Mouse (Mus musculus) forebrain, embryonic 10.5 days (tissue): ENCODE measurements around the gene Cux2. TPM values are rescaled to one million over a fixed set of nuclear protein-coding genes. Genes with fewer than 3 reads are reported as not detected.
A peak's percentile ranks its signal among the peaks of the same experiment; 100 is the strongest.

Experiments
- DNase-seq: peaks from one replicate; pipeline ENCODE4 v3.0.0-alpha.2; 2017; ENCODE audit warnings: low spot score; ENCODE audit errors: extremely low spot score
- H3K27ac ChIP-seq: fragments of 300-500 bp; sonication (generic); 2 replicates; pipeline ENCODE4 v1.5.1; 2016; ENCODE audit warnings: mild to moderate bottlenecking
- H3K27me3 ChIP-seq: fragments of 300-500 bp; sonication (generic); 2 replicates; pipeline ENCODE4 v1.6.1; 2016; ENCODE audit warnings: mild to moderate bottlenecking; ENCODE audit not compliant: poor library complexity, severe bottlenecking
- H3K36me3 ChIP-seq: fragments of 300-500 bp; sonication (generic); replicated peaks from 2 replicates; pipeline ENCODE4 v1.6.1; 2016; ENCODE audit warnings: mild to moderate bottlenecking, moderate library complexity
- H3K4me1 ChIP-seq: fragments of 300-500 bp; sonication (generic); 2 replicates; pipeline ENCODE4 v1.6.1; 2016
- H3K4me3 ChIP-seq: fragments of 300-500 bp; sonication (generic); 2 replicates; pipeline ENCODE4 v1.5.1; 2016; ENCODE audit warnings: mild to moderate bottlenecking, moderate library complexity
- H3K9me3 ChIP-seq: fragments of 300-500 bp; sonication (generic); 2 replicates; pipeline ENCODE4 v1.6.1; 2016; ENCODE audit warnings: mild to moderate bottlenecking, moderate library complexity
- WGBS: fragments of 180-500 bp; shearing (Covaris S2); methylation state at CpG from one replicate; pipeline ENCODE4 v1.1.7; 2016; 5-methylcytosine and 5-hydroxymethylcytosine counted together
- polyA plus RNA-seq: library from polyadenylated mRNA; unstranded; fragments of >200 nt; fragmentation: Nextera tagmentation; extraction: Ambion mirVana; gene quantifications from 2 replicates; pipeline ENCODE4 v1.2.1, GENCODE M21; 2016

Gene Cux2
- polyA plus RNA-seq, 1 experiment from 2014 or later = 6.5 TPM

- H3K4me3 ChIP-seq = peak overlapping the region; percentile 59
- WGBS = under 1% methylated on average over 33 of the region's 33 CpGs
- no peaks in the 10 kb centered on the region for H3K36me3 ChIP-seq
- H3K27me3 ChIP-seq = peaks cover 91% of the 10 kb centered on the region
- peak overlapping the region; percentile 76 for H3K27ac ChIP-seq
- peaks cover 40% of the 10 kb centered on the region for H3K4me1 ChIP-seq
- H3K9me3 ChIP-seq = no peaks in the 10 kb centered on the region
- peak; percentile 75 for DNase-seq
Observed at GRCm38 (mm10) chr5:121842665-121843118, 207.2 kb downstream of the Cux2 start.

GRCm38 (mm10) chr5:121841973-121842372, 207.9 kb downstream of the Cux2 start:
- H3K9me3 ChIP-seq = no peaks in the 10 kb centered on the region
- H3K4me3 ChIP-seq = no peak overlapping the region; the same call in 1 of the 2 replicates
- 48% methylated on average over 10 of the region's 10 CpGs for WGBS
- H3K27ac ChIP-seq = no peak overlapping the region
- peaks cover 46% of the 10 kb centered on the region for H3K4me1 ChIP-seq
- H3K27me3 ChIP-seq = peaks cover 98% of the 10 kb centered on the region
- no peaks in the 10 kb centered on the region for H3K36me3 ChIP-seq
- DNase-seq = no peak

- no peak overlapping the region for H3K4me3 ChIP-seq
- WGBS = 94% methylated on average over 9 of the region's 9 CpGs
- no peaks in the 10 kb centered on the region for H3K9me3 ChIP-seq
- DNase-seq = no peak
- no peaks in the 10 kb centered on the region for H3K36me3 ChIP-seq
- peaks cover 97% of the 10 kb centered on the region for H3K27me3 ChIP-seq
- H3K27ac ChIP-seq = no peak overlapping the region
- peaks cover 51% of the 10 kb centered on the region for H3K4me1 ChIP-seq
Observed at GRCm38 (mm10) chr5:121841516-121841915, 208.4 kb downstream of the Cux2 start.

GRCm38 (mm10) chr5:121839128-121839473, 210.8 kb downstream of the Cux2 start:
- H3K27me3 ChIP-seq = peaks cover 92% of the 10 kb centered on the region
- H3K36me3 ChIP-seq = no peaks in the 10 kb centered on the region
- WGBS = 27% methylated on average over 7 of the region's 7 CpGs
- no peaks in the 10 kb centered on the region for H3K9me3 ChIP-seq
- peaks cover 69% of the 10 kb centered on the region for H3K4me1 ChIP-seq
- peak overlapping the region; percentile 25; the same call in 1 of the 2 replicates for H3K27ac ChIP-seq
- DNase-seq = no peak
- H3K4me3 ChIP-seq = peak overlapping the region; percentile 80

- no peaks in the 10 kb centered on the region for H3K36me3 ChIP-seq
- peaks cover 92% of the 10 kb centered on the region for H3K27me3 ChIP-seq
- no peaks in the 10 kb centered on the region for H3K9me3 ChIP-seq
- H3K4me3 ChIP-seq = peak overlapping the region; percentile 80
- peak; percentile 52 for DNase-seq
- peaks cover 73% of the 10 kb centered on the region for H3K4me1 ChIP-seq
- under 1% methylated on average over 46 of the region's 46 CpGs for WGBS
- peak overlapping the region; percentile 25 for H3K27ac ChIP-seq
Observed at GRCm38 (mm10) chr5:121838341-121839127, 211.4 kb downstream of the Cux2 start.

GRCm38 (mm10) chr5:121837441-121838340, 212.2 kb downstream of the Cux2 start, which contains the start of gene Sh2b3:
Gene Sh2b3, minus strand, starts transcription at chr5:121837646.
- peak within 1 kb of the TSS; percentile 80 for H3K4me3 ChIP-seq
- peaks cover 73% of the 10 kb centered on the region for H3K4me1 ChIP-seq
- peaks cover 90% of the 10 kb centered on the region for H3K27me3 ChIP-seq
- no peaks in the 10 kb centered on the region for H3K9me3 ChIP-seq
- H3K36me3 ChIP-seq = no peaks in the 10 kb centered on the region
- no peak for DNase-seq
- peak within 1 kb of the TSS; percentile 84 for H3K27ac ChIP-seq
- under 1% methylated on average over 35 of the region's 35 CpGs for WGBS

GRCm38 (mm10) chr5:121836692-121837415, 213.0 kb downstream of the Cux2 start:
- peak; percentile 84 for DNase-seq
- no peaks in the 10 kb centered on the region for H3K36me3 ChIP-seq
- WGBS = under 1% methylated on average over 77 of the region's 77 CpGs
- peaks cover 69% of the 10 kb centered on the region for H3K4me1 ChIP-seq
- peak overlapping the region; percentile 80 for H3K4me3 ChIP-seq
- H3K27ac ChIP-seq = peak overlapping the region; percentile 84
- H3K9me3 ChIP-seq = no peaks in the 10 kb centered on the region
- peaks cover 90% of the 10 kb centered on the region for H3K27me3 ChIP-seq

- under 1% methylated on average over 51 of the region's 51 CpGs for WGBS
- DNase-seq = no peak
- Histone ChIP-seq H3K4me1 (peaks cover 69% of the 10 kb centered on the region), H3K4me3 (peak overlapping the region; percentile 80), H3K36me3 (no peaks in the 10 kb centered on the region; the same call in 1 of the 2 replicates), H3K9me3 (no peaks in the 10 kb centered on the region), H3K27me3 (peaks cover 88% of the 10 kb centered on the region), H3K27ac (peak overlapping the region; percentile 84)
Observed at GRCm38 (mm10) chr5:121835949-121836691, 213.8 kb downstream of the Cux2 start.

- WGBS = 55% methylated on average over 12 of the region's 12 CpGs
- DNase-seq = no peak
- Histone ChIP-seq H3K4me3 (peak overlapping the region; percentile 80), H3K36me3 (no peaks in the 10 kb centered on the region; the same call in 1 of the 2 replicates), H3K27ac (no peak overlapping the region), H3K4me1 (peaks cover 69% of the 10 kb centered on the region), H3K9me3 (no peaks in the 10 kb centered on the region), H3K27me3 (peaks cover 88% of the 10 kb centered on the region)
Observed at GRCm38 (mm10) chr5:121834991-121835747, 214.7 kb downstream of the Cux2 start.

GRCm38 (mm10) chr5:121834241-121834606, 215.7 kb downstream of the Cux2 start:
- DNase-seq = no peak
- H3K9me3 ChIP-seq = no peaks in the 10 kb centered on the region
- no peaks in the 10 kb centered on the region; the same call in 1 of the 2 replicates for H3K36me3 ChIP-seq
- peaks cover 73% of the 10 kb centered on the region for H3K4me1 ChIP-seq
- H3K4me3 ChIP-seq = 0 out of 2 replicates have a peak overlapping the region, but pooled peaks have one; percentile 4
- WGBS = 80% methylated on average over 7 of the region's 7 CpGs
- peak overlapping the region; percentile 48 for H3K27ac ChIP-seq
- peaks cover 88% of the 10 kb centered on the region for H3K27me3 ChIP-seq

GRCm38 (mm10) chr5:121833572-121834240, 216.2 kb downstream of the Cux2 start:
- Histone ChIP-seq H3K27ac (peak overlapping the region; percentile 48), H3K9me3 (no peaks in the 10 kb centered on the region), H3K36me3 (no peaks in the 10 kb centered on the region; the same call in 1 of the 2 replicates), H3K4me3 (peak overlapping the region; percentile 4; the same call in 1 of the 2 replicates), H3K27me3 (peaks cover 88% of the 10 kb centered on the region), H3K4me1 (peaks cover 73% of the 10 kb centered on the region)
- 57% methylated on average over 10 of the region's 10 CpGs for WGBS
- no peak for DNase-seq
